Mouse (Mus musculus) spleen, embryonic (tissue): Measurements from ENCODE around the gene Mrpl51.

Experiments
- CTCF ChIA-PET: fragments of 350-600 bp; sonication (Branson Sonifier 250); formaldehyde crosslinking; loops from one replicate; lab custom pipeline; 2022; lab: Charles Lee

Mrpl51 gene

GRCm38 (mm10) chr6:125186203-125186602, 5.4 kb upstream of the Mrpl51 start:
- CTCF ChIA-PET = no interaction called here

- CTCF ChIA-PET = no interaction called here
These were observed 785 bp upstream of the Mrpl51 start for GRCm38 (mm10) chr6:125190816-125191215.

GRCm38 (mm10) chr6:125192016-125192714, 564 bp downstream of the Mrpl51 start:
- CTCF ChIA-PET = interaction anchor here (0.9 kb wide), 1 partner anchor 24 kb away, joined by 3 read pairs; the partner anchor contains the start of gene Vamp1

GRCm38 (mm10) chr6:125192841-125193240, 1.2 kb downstream of the Mrpl51 start:
- CTCF ChIA-PET = no interaction called here

- CTCF ChIA-PET = no interaction called here
These were observed 1.8 kb downstream of the Mrpl51 start for GRCm38 (mm10) chr6:125193390-125193789.

- CTCF ChIA-PET = no interaction called here
These were observed 4.0 kb downstream of the Mrpl51 start for GRCm38 (mm10) chr6:125195541-125196075.

- CTCF ChIA-PET = no interaction called here
These were observed 4.7 kb downstream of the Mrpl51 start for GRCm38 (mm10) chr6:125196301-125196700.

- CTCF ChIA-PET = no interaction called here
These were observed 5.6 kb downstream of the Mrpl51 start for GRCm38 (mm10) chr6:125197166-125197565.

- CTCF ChIA-PET = no interaction called here
These were observed 18.8 kb downstream of the Mrpl51 start for GRCm38 (mm10) chr6:125210436-125210835.

- CTCF ChIA-PET = interaction anchor here (0.6 to 0.7 kb wide), 2 partner anchors 39 to 60 kb away, joined by 3 read pairs; no protein-coding TSS in a partner anchor
These were observed 21.0 kb downstream of the Mrpl51 start for GRCm38 (mm10) chr6:125212621-125213020.

- CTCF ChIA-PET = interaction anchor here (0.7 kb wide), 1 partner anchor 59 kb away, joined by 3 read pairs; no protein-coding TSS in a partner anchor
These were observed 21.5 kb downstream of the Mrpl51 start for GRCm38 (mm10) chr6:125213129-125213528.

GRCm38 (mm10) chr6:125213715-125214114, 22.1 kb downstream of the Mrpl51 start:
- CTCF ChIA-PET = interaction anchor here (0.6 kb wide), 1 partner anchor 32 kb away, joined by 5 read pairs; no protein-coding TSS in a partner anchor

- CTCF ChIA-PET = interaction anchor here (1.1 kb wide), 1 partner anchor 24 kb away, joined by 3 read pairs; the partner anchor contains the start of genes Mrpl51 and Ncapd2
These were observed 23.8 kb downstream of the Mrpl51 start, which contains the start of gene Vamp1 for GRCm38 (mm10) chr6:125215148-125215954. TSS of gene Vamp1 (plus strand) at chr6:125215551.

GRCm38 (mm10) chr6:125216898-125217297, 25.3 kb downstream of the Mrpl51 start:
- CTCF ChIA-PET = interaction anchor here (0.9 kb wide), 1 partner anchor 54 kb away, joined by 3 read pairs; no protein-coding TSS in a partner anchor

- CTCF ChIA-PET = no interaction called here
These were observed 26.3 kb downstream of the Mrpl51 start for GRCm38 (mm10) chr6:125217899-125218298.

GRCm38 (mm10) chr6:125218963-125219362, 27.4 kb downstream of the Mrpl51 start:
- CTCF ChIA-PET = interaction anchor here (2.0 kb wide), 1 partner anchor 52 kb away, joined by 13 read pairs; no protein-coding TSS in a partner anchor

- CTCF ChIA-PET = interaction anchor here (0.6 to 2.5 kb wide), 4 partner anchors 45 to 54 kb away, joined by 3 to 13 read pairs (median 5); no protein-coding TSS in a partner anchor
These were observed 29.6 kb downstream of the Mrpl51 start for GRCm38 (mm10) chr6:125221115-125221745.

GRCm38 (mm10) chr6:125222146-125222545, 30.5 kb downstream of the Mrpl51 start:
- CTCF ChIA-PET = interaction anchor here (0.5 to 0.7 kb wide), 3 partner anchors 18 to 50 kb away, joined by 3 to 4 read pairs (median 4); no protein-coding TSS in a partner anchor

- CTCF ChIA-PET = interaction anchor here (0.6 kb wide), 1 partner anchor 18 kb away, joined by 4 read pairs; no protein-coding TSS in a partner anchor
These were observed 31.0 kb downstream of the Mrpl51 start for GRCm38 (mm10) chr6:125222577-125222976.

- CTCF ChIA-PET = interaction anchor here (1.1 kb wide), 1 partner anchor 64 kb away, joined by 4 read pairs; no protein-coding TSS in a partner anchor
These were observed 34.0 kb downstream of the Mrpl51 start for GRCm38 (mm10) chr6:125225518-125226115.
